Mouse (Mus musculus) midbrain, embryonic 16.5 days (tissue): ENCODE results near the gene Plxna4. TPM values are rescaled to one million over a fixed set of nuclear protein-coding genes. Genes with fewer than 3 reads are reported as not detected.

Source experiments
- ATAC-seq: fragments of 200-750 bp; cut with Nextera tagmentation; 2 replicates; pipeline ENCODE4 v1.8.0; 2017; ENCODE audit warnings: moderate TSS enrichment
- H3K27ac ChIP-seq: fragments of 300-500 bp; sonication (generic); 2 replicates; pipeline ENCODE4 v1.5.1; 2014; ENCODE audit warnings: mild to moderate bottlenecking, low read length, mixed read lengths
- H3K27me3 ChIP-seq: fragments of 300-500 bp; sonication (generic); 2 replicates; pipeline ENCODE4 v1.6.1; 2014; ENCODE audit warnings: low read depth, low read length, mixed read lengths; ENCODE audit not compliant: control insufficient read depth, insufficient read depth
- H3K36me3 ChIP-seq: fragments of 300-500 bp; sonication (generic); 2 replicates; pipeline ENCODE4 v1.6.1; 2014; ENCODE audit warnings: mild to moderate bottlenecking, low read length, moderate library complexity, mixed read lengths; ENCODE audit not compliant: control insufficient read depth, insufficient read depth
- H3K4me1 ChIP-seq: fragments of 300-500 bp; sonication (generic); 2 replicates; pipeline ENCODE4 v1.6.1; 2014; ENCODE audit warnings: mild to moderate bottlenecking, low read length, mixed read lengths; ENCODE audit not compliant: control insufficient read depth, insufficient read depth
- H3K4me2 ChIP-seq: fragments of 300-500 bp; sonication (generic); 2 replicates; pipeline ENCODE4 v1.6.1; 2014; ENCODE audit warnings: mild to moderate bottlenecking, low read length, mixed read lengths
- H3K4me3 ChIP-seq: fragments of 300-500 bp; sonication (generic); 2 replicates; pipeline ENCODE4 v1.5.1; 2014; ENCODE audit warnings: low read depth, mild to moderate bottlenecking, low read length, moderate library complexity, mixed read lengths
- H3K9ac ChIP-seq: fragments of 300-500 bp; sonication (generic); 2 replicates; pipeline ENCODE4 v1.6.1; 2014; ENCODE audit warnings: low read depth, low read length, mixed read lengths
- H3K9me3 ChIP-seq: fragments of 300-500 bp; sonication (generic); replicated peaks from 2 replicates; pipeline ENCODE4 v1.6.1; 2014; ENCODE audit warnings: mild to moderate bottlenecking, low read length, mixed read lengths; ENCODE audit not compliant: control insufficient read depth, poor library complexity, severe bottlenecking
- WGBS: fragments of 180-500 bp; shearing (Covaris S2); extraction: QIAGEN DNeasy Blood & Tissue Kit; methylation state at CpG from one replicate; pipeline ENCODE4 v1.1.7; 2014; 5-methylcytosine and 5-hydroxymethylcytosine counted together
- polyA plus RNA-seq: library from polyadenylated mRNA; unstranded; fragments of >200 nt; fragmentation: Nextera tagmentation; extraction: Ambion mirVana; gene quantifications from 2 replicates; pipeline ENCODE4 v1.2.1, GENCODE M21; 2015

Plxna4 gene
- polyA plus RNA-seq, 1 experiment from 2014 or later: 11.7 TPM

DNA sequence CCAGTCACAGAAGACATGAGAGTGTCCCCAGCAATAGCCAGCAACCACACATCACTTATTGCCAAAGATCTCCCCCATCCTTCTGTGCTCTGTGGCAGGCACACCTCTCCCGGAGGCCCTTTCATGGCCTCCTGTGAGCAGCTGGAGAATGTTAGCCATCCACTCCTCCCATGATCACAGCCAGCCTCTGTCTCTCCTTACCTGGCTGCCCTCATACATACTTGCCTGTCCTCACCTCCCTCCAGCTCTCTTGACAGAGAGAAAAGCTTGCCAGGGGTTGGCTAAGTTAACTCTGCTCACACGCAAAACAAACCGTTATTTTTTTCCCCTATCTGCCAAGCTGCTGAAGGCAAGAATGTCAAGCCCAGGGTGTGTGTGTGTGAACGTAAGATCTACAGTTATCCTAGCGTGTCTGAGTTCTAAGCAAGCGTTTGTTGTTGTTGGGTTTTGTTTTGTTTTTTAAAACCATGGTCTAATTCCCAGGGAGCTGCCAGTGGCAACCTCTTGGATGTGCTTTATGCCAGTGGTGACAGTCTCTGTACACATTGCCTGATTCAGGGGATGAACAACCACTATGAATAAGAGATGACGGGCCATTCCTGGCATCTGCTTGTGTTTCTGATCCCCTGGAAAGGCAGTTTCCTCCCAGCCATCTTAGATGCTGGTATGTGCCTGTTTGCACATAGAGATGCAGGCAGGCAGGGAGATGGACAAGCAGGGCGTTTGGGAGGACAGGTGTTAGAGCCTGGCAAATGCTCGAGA, 257.8 kb downstream of the Plxna4 start:
- H3K9me3 ChIP-seq: no peaks in the 10 kb centered on the region
- WGBS: 68% methylated on average over 9 of the region's 9 CpGs
- no peaks in the 10 kb centered on the region for H3K36me3 ChIP-seq
- no peak overlapping the region for H3K4me2 ChIP-seq
- H3K4me3 ChIP-seq: no peak overlapping the region
- peaks cover 20% of the 10 kb centered on the region for H3K4me1 ChIP-seq
- no peaks in the 10 kb centered on the region for H3K27me3 ChIP-seq
- ATAC-seq: no peak
- no peak overlapping the region for H3K27ac ChIP-seq
- H3K9ac ChIP-seq: no peak overlapping the region

DNA sequence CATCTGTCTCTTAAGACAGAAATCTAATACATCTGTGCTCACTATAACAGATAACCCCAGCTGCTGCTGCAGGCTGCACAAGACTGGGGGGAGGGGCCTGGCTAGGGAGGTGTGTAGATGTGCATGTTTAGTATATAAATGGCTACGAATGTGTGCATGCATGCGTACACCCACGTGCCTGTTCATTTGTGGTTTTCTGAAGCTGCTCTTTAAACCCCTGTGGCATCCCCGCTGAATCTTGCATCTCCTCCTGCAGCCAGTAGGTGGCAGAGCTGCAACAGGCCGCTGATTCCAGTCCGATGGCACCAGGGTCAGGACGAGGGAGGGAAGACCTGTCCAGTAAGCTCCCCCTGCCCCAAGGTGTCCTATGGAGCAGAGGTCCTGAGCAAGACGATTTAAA, 260.0 kb downstream of the Plxna4 start:
- ATAC-seq: peak; percentile 68
- Histone ChIP-seq H3K4me2 (no peak overlapping the region), H3K9ac (no peak overlapping the region), H3K4me3 (no peak overlapping the region), H3K27ac (no peak overlapping the region), H3K4me1 (peaks cover 20% of the 10 kb centered on the region), H3K27me3 (no peaks in the 10 kb centered on the region), H3K9me3 (no peaks in the 10 kb centered on the region), H3K36me3 (no peaks in the 10 kb centered on the region)
- WGBS: 4% methylated on average over 8 of the region's 8 CpGs

DNA sequence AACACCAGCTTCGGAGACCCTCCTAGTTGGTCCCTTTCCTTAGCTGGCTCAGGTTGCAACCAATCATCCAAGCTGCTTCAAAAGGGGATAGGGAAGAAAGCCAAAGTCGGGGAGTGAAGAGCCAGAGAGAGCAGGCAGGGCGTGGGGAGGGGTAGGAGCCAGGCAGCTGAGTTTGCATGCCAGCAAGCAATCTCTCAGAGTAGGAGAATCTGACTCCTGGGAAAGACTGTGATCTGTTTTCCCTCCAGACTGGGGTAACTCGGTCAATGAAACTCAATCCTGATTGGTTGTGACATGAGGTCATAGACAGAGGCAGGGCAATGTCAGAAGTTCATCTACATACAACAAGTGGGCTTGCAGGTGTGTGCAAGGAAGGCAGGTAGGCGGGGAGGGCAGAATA, 260.8 kb downstream of the Plxna4 start:
- Histone ChIP-seq H3K9ac (no peak overlapping the region), H3K27ac (no peak overlapping the region), H3K4me1 (peaks cover 20% of the 10 kb centered on the region), H3K4me2 (no peak overlapping the region), H3K9me3 (no peaks in the 10 kb centered on the region), H3K27me3 (no peaks in the 10 kb centered on the region), H3K4me3 (no peak overlapping the region), H3K36me3 (no peaks in the 10 kb centered on the region)
- no peak for ATAC-seq
- WGBS: 35% methylated on average over 5 of the region's 5 CpGs

DNA sequence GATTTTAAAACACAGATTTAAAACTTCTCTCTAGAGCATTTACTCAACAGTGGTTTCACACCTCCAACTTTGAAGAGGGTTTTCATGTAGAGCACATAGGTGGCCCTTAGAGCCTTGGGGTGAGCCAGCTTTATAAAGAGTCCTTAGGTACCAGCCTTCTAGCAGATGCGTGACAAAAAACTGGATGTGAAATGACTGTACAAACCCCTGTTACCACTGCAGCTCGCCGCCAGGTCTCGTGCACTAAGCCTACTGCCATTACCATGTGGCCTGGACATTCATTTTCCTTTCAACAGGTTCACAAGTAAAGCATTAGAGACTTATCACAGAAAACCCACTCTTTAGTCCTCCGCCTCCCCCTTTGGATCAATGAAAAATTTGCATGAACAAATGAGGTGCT, 261.6 kb downstream of the Plxna4 start:
- 94% methylated on average over 5 of the region's 5 CpGs for WGBS

DNA sequence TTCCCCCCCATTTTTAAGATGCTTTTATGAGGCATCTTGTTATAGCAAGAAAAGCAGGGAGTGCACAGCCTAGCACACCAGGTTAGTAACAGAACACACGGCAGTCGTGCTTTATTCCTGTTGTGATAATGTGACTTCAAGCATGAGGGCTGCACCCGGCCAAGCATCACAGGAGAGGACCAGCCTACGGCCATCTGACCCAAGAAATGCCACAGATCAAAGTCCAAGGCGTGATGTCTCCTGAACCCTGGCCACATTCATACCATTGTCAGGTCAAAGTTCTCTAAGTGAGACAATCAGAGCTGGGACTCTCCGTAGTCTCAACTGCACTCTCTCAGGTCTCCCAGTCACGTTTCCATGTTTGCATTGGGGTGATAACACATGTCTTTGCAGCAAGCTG, 262.1 kb downstream of the Plxna4 start:
- Histone ChIP-seq H3K4me3 (no peak overlapping the region), H3K9me3 (no peaks in the 10 kb centered on the region), H3K27me3 (no peaks in the 10 kb centered on the region), H3K27ac (no peak overlapping the region), H3K36me3 (no peaks in the 10 kb centered on the region), H3K9ac (no peak overlapping the region), H3K4me1 (peaks cover 13% of the 10 kb centered on the region), H3K4me2 (no peak overlapping the region)
- WGBS: 84% methylated on average over 7 of the region's 7 CpGs
- ATAC-seq: no peak

More for the DNA sequence above, 261.6 kb downstream of the Plxna4 start:
- H3K9ac ChIP-seq: no peak overlapping the region
- no peak for ATAC-seq
- no peak overlapping the region for H3K4me2 ChIP-seq
- no peaks in the 10 kb centered on the region for H3K9me3 ChIP-seq
- H3K36me3 ChIP-seq: no peaks in the 10 kb centered on the region
- H3K27ac ChIP-seq: no peak overlapping the region
- peaks cover 16% of the 10 kb centered on the region for H3K4me1 ChIP-seq
- H3K27me3 ChIP-seq: no peaks in the 10 kb centered on the region
- no peak overlapping the region for H3K4me3 ChIP-seq

DNA sequence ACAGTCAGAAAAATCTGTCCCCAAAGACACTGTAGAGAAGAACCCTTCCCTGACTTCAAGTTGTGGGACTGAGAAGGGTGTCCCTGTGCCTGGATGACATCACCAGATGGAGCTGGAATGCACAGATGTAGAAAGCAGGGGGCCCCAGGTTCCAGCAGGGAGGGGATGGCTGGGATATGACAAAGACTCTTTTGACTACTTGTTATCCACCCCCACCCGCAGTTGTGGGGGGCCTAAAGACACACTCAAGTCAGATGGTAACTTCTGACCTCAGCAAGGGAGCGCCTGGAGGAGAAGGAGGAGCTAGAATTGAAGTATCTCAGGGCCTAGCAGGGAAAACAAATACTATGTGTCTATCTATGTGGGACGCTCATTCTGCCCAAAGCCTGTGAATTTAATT, 266.8 kb downstream of the Plxna4 start:
- no peaks in the 10 kb centered on the region for H3K9me3 ChIP-seq
- no peak overlapping the region for H3K27ac ChIP-seq
- H3K36me3 ChIP-seq: no peaks in the 10 kb centered on the region
- no peak for ATAC-seq
- no peaks in the 10 kb centered on the region for H3K27me3 ChIP-seq
- WGBS: 74% methylated on average over 3 of the region's 3 CpGs
- no peak overlapping the region for H3K9ac ChIP-seq
- no peak overlapping the region for H3K4me3 ChIP-seq
- no peak overlapping the region for H3K4me2 ChIP-seq
- H3K4me1 ChIP-seq: no peaks in the 10 kb centered on the region

DNA sequence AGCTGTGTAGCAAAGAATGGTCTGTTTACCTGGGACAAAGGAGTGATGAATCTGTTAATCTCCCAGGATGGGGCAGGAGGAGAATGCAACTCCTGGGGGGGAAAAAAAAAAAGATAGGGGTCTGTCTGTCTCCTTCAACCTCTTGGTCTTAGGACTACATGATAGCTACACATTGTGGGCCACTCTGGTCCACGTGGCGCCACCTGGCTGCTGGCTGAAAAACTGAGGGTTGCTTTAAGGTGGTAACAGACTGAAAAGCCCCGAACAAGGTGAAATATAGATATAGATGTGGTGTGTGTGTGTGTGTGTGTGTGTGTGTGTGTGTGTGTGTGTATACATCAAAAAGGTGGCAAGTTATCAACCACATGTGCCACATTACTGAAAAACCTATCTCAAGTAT, 267.7 kb downstream of the Plxna4 start:
- Histone ChIP-seq H3K4me2 (no peak overlapping the region), H3K9ac (no peak overlapping the region), H3K36me3 (no peaks in the 10 kb centered on the region), H3K27ac (no peak overlapping the region), H3K4me3 (no peak overlapping the region), H3K9me3 (no peaks in the 10 kb centered on the region), H3K27me3 (no peaks in the 10 kb centered on the region), H3K4me1 (no peaks in the 10 kb centered on the region)
- ATAC-seq: no peak
- 32% methylated on average over 3 of the region's 3 CpGs for WGBS

DNA sequence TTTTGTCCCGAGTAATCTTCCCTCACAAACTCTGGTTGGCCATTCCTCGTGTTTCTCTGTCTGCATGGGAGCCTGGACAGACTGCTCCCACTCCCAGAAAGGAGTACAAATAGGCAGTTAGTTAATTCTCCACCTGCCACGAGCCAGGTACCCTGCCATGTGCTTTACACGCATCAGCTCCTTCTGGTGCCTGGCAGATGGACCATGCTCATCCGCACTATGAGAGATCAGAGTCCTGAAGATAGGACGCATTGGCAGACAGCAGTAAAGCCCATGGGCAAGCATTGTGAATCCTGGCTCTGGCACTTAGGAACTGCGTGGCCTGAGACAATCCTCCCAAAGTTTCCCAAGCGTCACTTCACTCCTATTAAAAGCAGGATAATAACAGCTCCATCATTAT, 270.5 kb downstream of the Plxna4 start:
- H3K27ac ChIP-seq: no peak overlapping the region
- H3K4me3 ChIP-seq: no peak overlapping the region
- no peak overlapping the region for H3K4me2 ChIP-seq
- peaks cover 5% of the 10 kb centered on the region; the same call in 1 of the 2 replicates for H3K4me1 ChIP-seq
- H3K9ac ChIP-seq: no peak overlapping the region
- no peak for ATAC-seq
- H3K9me3 ChIP-seq: no peaks in the 10 kb centered on the region
- WGBS: 83% methylated on average over 8 of the region's 8 CpGs
- no peaks in the 10 kb centered on the region for H3K36me3 ChIP-seq
- H3K27me3 ChIP-seq: no peaks in the 10 kb centered on the region

DNA sequence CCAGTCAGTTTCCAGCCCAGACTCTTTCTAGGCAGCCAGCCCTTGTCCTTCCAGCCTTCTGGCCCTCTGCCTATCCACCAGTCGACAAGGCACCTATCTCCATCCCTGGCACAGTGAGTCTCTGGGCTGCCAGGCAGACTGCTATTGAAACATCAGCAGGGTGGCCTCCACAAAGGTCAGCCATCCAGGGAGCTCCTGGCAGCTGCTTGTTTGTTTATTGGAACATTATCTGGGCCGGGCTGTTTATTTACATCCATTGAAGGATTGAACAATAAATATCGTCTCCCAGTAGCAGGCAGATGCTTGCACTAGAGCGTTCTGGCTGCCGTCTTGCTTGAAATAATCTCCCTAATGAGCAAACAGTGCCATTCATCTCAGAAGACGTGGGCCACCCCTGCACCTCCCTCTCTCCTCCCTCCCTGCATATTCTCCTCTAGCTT, 273.0 kb downstream of the Plxna4 start:
- no peak overlapping the region for H3K27ac ChIP-seq
- no peak overlapping the region for H3K9ac ChIP-seq
- H3K36me3 ChIP-seq: no peaks in the 10 kb centered on the region
- 34% methylated on average over 6 of the region's 6 CpGs for WGBS
- no peak overlapping the region for H3K4me2 ChIP-seq
- no peaks in the 10 kb centered on the region for H3K9me3 ChIP-seq
- no peak overlapping the region for H3K4me3 ChIP-seq
- H3K27me3 ChIP-seq: no peaks in the 10 kb centered on the region
- peaks cover 5% of the 10 kb centered on the region; the same call in 1 of the 2 replicates for H3K4me1 ChIP-seq
- no peak for ATAC-seq
